Mouse (Mus musculus) liver (tissue): ENCODE measurements around the gene Jakmip3.

Source experiments
- DNase-seq: peaks from one replicate; pipeline ENCODE4 v3.0.0-alpha.2; 2020; ENCODE audit warnings: mixed read lengths

Gene Jakmip3

DNA sequence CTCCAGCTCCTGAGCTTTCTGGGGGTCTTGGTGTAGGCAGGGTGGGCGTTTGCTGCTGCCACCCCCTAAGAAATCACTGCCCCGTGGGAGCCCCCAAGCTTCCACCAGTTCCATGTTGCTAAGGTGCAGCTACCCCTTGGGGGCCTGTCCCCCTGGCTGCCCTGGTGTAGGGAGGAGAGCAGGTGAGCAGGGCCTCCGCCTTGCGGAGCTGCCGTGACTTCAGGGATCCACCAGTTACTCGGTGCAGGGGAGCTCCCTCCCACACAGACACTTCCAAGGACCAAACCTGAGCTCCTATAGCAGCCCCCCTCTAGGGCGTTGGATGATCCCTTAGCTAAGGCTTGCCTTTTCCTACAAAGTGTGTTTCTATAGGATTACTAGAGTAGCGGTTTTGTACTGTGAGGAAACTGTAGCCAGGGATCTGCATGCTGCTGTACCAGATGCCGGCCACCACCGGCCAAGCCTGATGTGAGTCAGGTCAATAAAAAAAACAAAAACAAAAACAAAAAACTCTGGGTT lies 160.8 kb downstream of the Jakmip3 start:
- no peak for DNase-seq

DNA sequence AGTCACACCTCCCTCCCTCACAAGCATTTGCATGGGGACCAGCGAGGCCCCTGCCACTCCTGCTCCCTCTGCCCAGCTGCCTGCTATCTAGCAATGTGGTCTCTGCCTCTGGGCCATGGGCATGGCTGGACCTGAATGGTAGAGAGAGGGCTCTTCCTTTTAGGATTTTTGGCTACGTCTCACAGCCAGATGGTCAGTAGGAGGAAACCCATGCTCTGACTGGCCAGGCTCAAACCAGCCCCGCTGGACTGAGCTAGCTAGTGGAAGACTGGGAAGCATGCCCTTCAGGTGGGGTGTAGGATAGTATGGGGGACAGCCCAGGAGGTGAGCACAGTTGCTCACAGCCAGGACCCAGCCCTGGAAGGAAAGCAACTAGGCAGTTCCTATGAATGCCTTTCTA lies 161.3 kb downstream of the Jakmip3 start:
- DNase-seq, result no peak

DNA sequence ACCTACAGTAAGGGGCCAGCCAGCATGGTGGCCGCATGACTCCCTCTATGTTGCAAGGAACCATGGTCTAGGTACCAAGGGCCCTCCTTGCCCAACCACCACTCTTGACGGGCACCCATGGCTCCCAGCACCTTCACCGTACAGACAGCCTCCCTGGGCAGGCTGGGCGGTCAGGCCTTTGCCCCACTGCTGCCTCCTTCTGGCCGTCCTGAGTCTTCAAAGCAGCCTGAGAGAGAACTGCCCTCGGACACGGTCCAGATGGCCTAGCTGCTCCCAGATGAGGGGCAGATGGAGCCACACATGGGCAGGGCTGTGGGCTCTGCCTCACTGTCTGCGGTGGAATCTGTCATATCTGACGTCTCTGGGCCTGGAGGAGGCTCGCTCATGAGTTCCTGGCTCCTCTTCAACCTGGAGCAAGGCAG lies 163.4 kb downstream of the Jakmip3 start:
- no peak for DNase-seq

DNA sequence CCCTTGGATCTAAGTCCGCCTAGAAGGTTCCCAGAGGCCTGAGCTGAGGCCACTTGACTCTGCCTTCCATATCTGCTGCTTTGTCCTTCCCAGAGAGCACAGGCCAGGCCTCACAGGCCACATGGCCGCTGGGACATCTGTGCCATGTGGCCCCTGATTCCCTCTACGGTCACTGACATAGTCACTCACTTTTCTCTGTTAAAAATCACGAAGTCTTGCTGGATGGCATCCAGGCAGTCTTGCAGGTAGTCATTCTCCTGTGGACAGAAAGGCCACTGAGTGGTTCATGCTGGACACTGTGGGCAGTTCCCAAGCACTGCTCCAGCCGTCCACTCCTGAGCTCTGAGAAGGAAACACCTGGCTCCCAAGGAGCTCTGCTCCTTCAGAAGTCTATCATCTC lies 164.5 kb downstream of the Jakmip3 start:
- DNase-seq, result no peak

DNA sequence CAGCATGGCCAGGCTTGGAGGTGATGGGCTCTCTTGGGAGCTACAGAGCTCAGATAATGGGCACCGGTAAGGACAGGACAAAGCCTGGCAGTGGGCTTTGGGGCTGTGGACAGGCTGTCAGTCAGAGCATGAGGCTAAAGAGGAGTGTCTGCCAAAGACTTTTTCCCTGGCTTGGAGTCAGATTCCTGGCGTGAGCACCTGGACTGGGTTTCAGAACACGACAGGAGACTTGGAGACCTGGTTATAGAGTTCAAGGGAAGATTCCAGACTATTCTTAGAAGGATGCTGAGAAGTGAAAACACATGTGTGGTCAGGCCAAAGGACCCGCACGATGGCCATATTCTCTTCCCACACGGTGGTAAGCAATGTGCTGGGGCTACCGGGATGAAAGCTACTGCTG lies 165.2 kb downstream of the Jakmip3 start:
- DNase-seq, result no peak

- DNase-seq, result no peak
Measured at GRCm38 (mm10) chr7:139107908-139108650, 167.5 kb downstream of the Jakmip3 start.

GRCm38 (mm10) chr7:139119152-139119774 lies 178.7 kb downstream of the Jakmip3 start:
- DNase-seq, result peak; percentile 54

DNA sequence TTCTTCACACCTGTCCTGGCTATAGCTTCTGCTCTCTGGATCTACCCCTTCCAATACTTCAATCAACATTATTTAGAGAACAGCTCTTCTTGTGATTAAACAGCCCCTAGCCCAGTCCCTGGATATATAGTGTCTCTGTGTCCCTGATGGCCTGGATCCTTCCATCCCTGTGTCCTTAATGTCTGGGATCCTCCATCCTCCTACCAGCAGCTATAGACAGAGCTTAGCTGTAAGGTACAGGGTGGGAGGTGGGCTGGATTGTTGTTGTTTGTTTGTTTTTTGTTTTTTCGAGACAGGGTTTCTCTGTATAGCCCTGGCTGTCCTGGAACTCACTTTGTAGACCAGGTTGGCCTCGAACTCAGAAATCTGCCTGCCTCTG lies 179.2 kb downstream of the Jakmip3 start:
- no peak for DNase-seq

DNA sequence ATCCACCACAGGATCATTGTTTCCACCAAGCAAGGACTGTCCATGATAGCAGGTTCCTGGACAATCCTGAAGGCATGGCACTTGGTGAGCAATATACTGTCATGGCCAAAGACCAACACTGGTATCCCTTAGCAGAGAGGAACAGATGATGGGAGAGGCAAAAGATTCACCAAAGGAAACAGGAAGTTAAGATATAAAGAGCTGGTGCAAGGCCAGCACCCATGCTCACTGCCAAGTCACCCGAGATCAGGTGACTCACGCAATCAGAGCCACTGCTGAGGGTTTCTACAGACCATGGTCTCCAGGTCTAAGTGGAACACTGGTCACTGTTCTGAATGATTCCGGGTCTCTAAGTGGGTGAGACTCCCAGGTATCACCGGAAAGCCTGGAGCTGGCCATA lies 185.4 kb downstream of the Jakmip3 start:
- no peak for DNase-seq

DNA sequence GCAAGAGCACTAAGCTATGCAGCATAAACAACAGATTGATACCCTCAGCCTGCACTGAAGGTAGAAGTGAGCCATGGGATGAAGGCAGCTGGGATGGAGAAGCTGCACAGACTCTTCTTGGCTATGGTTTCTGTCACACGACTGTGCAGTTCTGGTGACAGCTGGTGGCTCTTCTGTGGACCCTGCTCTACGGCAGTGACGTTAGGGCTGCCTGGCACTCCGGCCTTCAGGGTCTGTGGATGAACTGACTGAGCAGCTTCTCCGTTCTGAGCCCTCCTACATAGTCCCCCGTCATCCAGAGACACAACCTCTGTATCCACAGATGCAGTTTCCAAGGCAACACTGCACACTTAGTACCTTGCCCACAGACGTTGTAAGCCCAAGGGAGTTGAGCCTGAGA lies 186.0 kb downstream of the Jakmip3 start:
- DNase-seq, result no peak

- DNase-seq, result no peak
Measured at GRCm38 (mm10) chr7:139128994-139129393, 188.5 kb downstream of the Jakmip3 start.

- no peak for DNase-seq
Measured at GRCm38 (mm10) chr7:139130361-139130760, 189.8 kb downstream of the Jakmip3 start.

DNA sequence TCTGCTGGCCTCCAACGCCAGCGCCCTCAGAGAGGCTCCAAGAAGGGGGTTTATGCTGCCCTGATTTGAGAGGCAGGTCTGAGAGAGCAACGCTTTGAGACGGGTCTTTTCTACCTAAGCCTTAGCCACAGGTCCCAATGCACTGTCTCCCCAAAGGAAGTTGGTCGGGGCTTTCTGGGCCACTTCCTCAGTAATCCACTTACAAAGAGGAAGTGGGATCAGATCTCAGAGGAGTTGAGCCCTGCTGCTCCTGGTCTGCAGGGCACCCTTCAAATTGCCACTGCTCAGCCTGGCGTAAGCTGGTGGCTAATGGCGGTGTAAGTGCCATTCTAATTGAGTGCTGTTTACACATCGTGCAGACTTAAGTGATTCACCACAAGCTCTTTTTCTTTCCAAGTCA lies 191.0 kb downstream of the Jakmip3 start:
- no peak for DNase-seq

DNA sequence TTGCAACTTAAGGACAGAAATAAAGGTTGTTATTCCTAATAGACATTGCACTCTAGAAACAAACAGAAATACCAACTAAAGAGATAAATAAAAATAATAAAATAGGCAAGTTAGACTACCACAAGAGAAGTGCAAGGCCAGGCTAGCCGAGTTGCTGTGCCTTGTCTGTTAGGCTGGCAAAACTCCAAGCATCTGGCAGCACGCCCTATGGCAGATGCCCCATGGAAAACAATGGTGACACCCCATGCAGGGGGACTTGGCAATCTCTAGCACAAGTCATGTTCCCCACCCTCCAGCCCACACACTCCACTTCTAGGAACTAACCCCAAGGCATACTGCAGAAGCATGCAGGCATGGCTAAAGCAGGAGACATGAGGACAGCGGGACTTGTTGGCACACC lies 192.9 kb downstream of the Jakmip3 start:
- no peak for DNase-seq
